In the genomic region with DNA sequence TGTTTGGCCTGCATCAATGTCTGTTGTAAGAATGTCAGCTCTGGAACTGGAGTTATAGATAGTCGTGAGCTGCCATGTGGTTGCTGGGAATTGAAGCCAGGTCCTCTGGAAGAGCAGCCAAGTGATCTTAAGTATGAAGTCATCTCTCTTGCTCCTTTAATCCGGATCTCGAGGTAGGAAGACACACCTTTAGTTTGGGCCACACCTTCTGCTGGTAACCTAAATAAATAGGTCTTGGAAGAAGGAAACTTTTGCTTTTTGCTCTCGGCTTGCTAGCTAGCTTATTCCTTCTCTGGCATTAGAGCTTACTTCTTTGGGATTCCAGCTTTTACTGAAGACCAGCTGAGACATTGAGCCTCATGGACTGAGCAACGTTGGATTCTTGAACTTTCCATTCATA, we compare ENCODE assay signal across 8 mouse cellular contexts. TPM values are rescaled to one million over a fixed set of nuclear protein-coding genes. Genes with fewer than 3 reads are reported as not detected.
DNase-seq lines count a peak whose midpoint lies in the region; ATAC-seq lines count a peak whose summit lies in the region.

A gene (plus strand): TSS at position 301 of the 400 bp plus-strand sequence.

- no peak within 1 kb of the TSS for H3K4me2 ChIP-seq in lung, embryonic 16.5 days (ENCODE audit: low read depth, low read length)
- no peak within 1 kb of the TSS for H3K4me2 ChIP-seq in embryonic facial prominence, embryonic 14.5 days (ENCODE audit: low read depth, low read length)
- H3K4me2 ChIP-seq in heart, embryonic 16.5 days (ENCODE audit: low read depth, low read length), result no peak within 1 kb of the TSS
- H3K4me2 ChIP-seq in stomach, embryonic 16.5 days (ENCODE audit: low read depth, low read length), result no peak within 1 kb of the TSS

- intact Hi-C loops in left cerebral cortex, postnatal 4 days (cut with DNase I), result no loop called here

- no peaks in the 10 kb centered on the region for H3K9me3 ChIP-seq in lung, embryonic 16.5 days (ENCODE audit: control insufficient read depth, low read length)
- H3K9me3 ChIP-seq in embryonic facial prominence, embryonic 14.5 days (ENCODE audit: control insufficient read depth, low read length), result no peaks in the 10 kb centered on the region
- no peaks in the 10 kb centered on the region for H3K9me3 ChIP-seq in heart, embryonic 16.5 days (replicated peaks; ENCODE audit: control insufficient read depth, low read length)
- H3K9me3 ChIP-seq in stomach, embryonic 16.5 days (replicated peaks; ENCODE audit: control insufficient read depth, low read length), result no peaks in the 10 kb centered on the region

- ATAC-seq in lung, embryonic 16.5 days (ENCODE audit: low read depth), result no peak
- no peak for ATAC-seq in embryonic facial prominence, embryonic 14.5 days (ENCODE audit: low read depth)
- ATAC-seq in heart, embryonic 16.5 days (replicated peaks; ENCODE audit: extremely low read depth, insufficient read depth, low FRiP score), result no peak
- no peak for ATAC-seq in stomach, embryonic 16.5 days (ENCODE audit: insufficient read depth, low FRiP score)
- no peak for ATAC-seq in frontal cortex, adult (ENCODE audit: low TSS enrichment)

- DNase-seq in lung, postnatal 36 days, result no peak
- DNase-seq in embryonic facial prominence, embryonic 14.5 days (ENCODE audit: low spot score), result no peak
- DNase-seq in left cerebral cortex, postnatal 4 days, result no peak
- DNase-seq in embryo, embryonic 11 days, result no peak

- H3K4me3 ChIP-seq in lung, embryonic 16.5 days (ENCODE audit: low read length), result no peak within 1 kb of the TSS
- no peak within 1 kb of the TSS for H3K4me3 ChIP-seq in embryonic facial prominence, embryonic 14.5 days (ENCODE audit: low read depth, low read length)
- no peak within 1 kb of the TSS for H3K4me3 ChIP-seq in heart, embryonic 16.5 days (ENCODE audit: low read length)
- no peak within 1 kb of the TSS for H3K4me3 ChIP-seq in stomach, embryonic 16.5 days (replicated peaks; ENCODE audit: low read length)

- WGBS in lung, embryonic 16.5 days, result 69% methylated on average over 5 of the region's 5 CpGs
- 79% methylated on average over 5 of the region's 5 CpGs for WGBS in embryonic facial prominence, embryonic 14.5 days
- WGBS in heart, embryonic 16.5 days, result 66% methylated on average over 5 of the region's 5 CpGs
- 70% methylated on average over 5 of the region's 5 CpGs for WGBS in stomach, embryonic 16.5 days

- no peaks in the 10 kb centered on the region for H3K36me3 ChIP-seq in lung, embryonic 16.5 days (ENCODE audit: control insufficient read depth, insufficient read depth, low read length)
- no peaks in the 10 kb centered on the region for H3K36me3 ChIP-seq in embryonic facial prominence, embryonic 14.5 days (ENCODE audit: control insufficient read depth, insufficient read depth, low read length)
- no peaks in the 10 kb centered on the region for H3K36me3 ChIP-seq in heart, embryonic 16.5 days (ENCODE audit: control insufficient read depth, insufficient read depth)
- H3K36me3 ChIP-seq in stomach, embryonic 16.5 days (ENCODE audit: control insufficient read depth, insufficient read depth, low read length), result no peaks in the 10 kb centered on the region

- no peak within 1 kb of the TSS for H3K27ac ChIP-seq in lung, embryonic 16.5 days (ENCODE audit: low read length)
- H3K27ac ChIP-seq in embryonic facial prominence, embryonic 14.5 days (replicated peaks; ENCODE audit: low read depth, low read length), result no peak within 1 kb of the TSS
- H3K27ac ChIP-seq in heart, embryonic 16.5 days (ENCODE audit: low read length), result no peak within 1 kb of the TSS
- no peak within 1 kb of the TSS for H3K27ac ChIP-seq in stomach, embryonic 16.5 days (ENCODE audit: low read length)

- no peaks in the 10 kb centered on the region for H3K4me1 ChIP-seq in lung, embryonic 16.5 days (replicated peaks; ENCODE audit: control insufficient read depth, insufficient read depth, low read length)
- no peaks in the 10 kb centered on the region for H3K4me1 ChIP-seq in embryonic facial prominence, embryonic 14.5 days (ENCODE audit: control insufficient read depth, insufficient read depth, low read length)
- H3K4me1 ChIP-seq in heart, embryonic 16.5 days (ENCODE audit: control insufficient read depth, insufficient read depth, low read length), result no peaks in the 10 kb centered on the region
- no peaks in the 10 kb centered on the region for H3K4me1 ChIP-seq in stomach, embryonic 16.5 days (ENCODE audit: control insufficient read depth, insufficient read depth, low read length)

- no peak within 1 kb of the TSS for H3K9ac ChIP-seq in lung, embryonic 16.5 days (ENCODE audit: low read length)
- H3K9ac ChIP-seq in embryonic facial prominence, embryonic 14.5 days (ENCODE audit: low read depth, low read length), result no peak within 1 kb of the TSS
- H3K9ac ChIP-seq in heart, embryonic 16.5 days (ENCODE audit: low read length), result no peak within 1 kb of the TSS
- no peak within 1 kb of the TSS for H3K9ac ChIP-seq in stomach, embryonic 16.5 days (ENCODE audit: low read length)

- no peaks in the 10 kb centered on the region for H3K27me3 ChIP-seq in lung, embryonic 16.5 days (ENCODE audit: control insufficient read depth, insufficient read depth, low read depth, low read length)
- H3K27me3 ChIP-seq in embryonic facial prominence, embryonic 14.5 days (replicated peaks; ENCODE audit: control insufficient read depth, insufficient read depth, low read length), result no peaks in the 10 kb centered on the region
- no peaks in the 10 kb centered on the region for H3K27me3 ChIP-seq in heart, embryonic 16.5 days (ENCODE audit: control insufficient read depth, insufficient read depth, low read length)
- no peaks in the 10 kb centered on the region for H3K27me3 ChIP-seq in stomach, embryonic 16.5 days (ENCODE audit: control insufficient read depth, insufficient read depth, low read length)

RNA-seq across cellular contexts. Expression of the gene that starts here (rescaled TPM):
- polyA plus RNA-seq in lung, embryonic 16.5 days (2015; fragmentation: Nextera tagmentation; extraction: Ambion mirVana), result 23.4 and 23.8 TPM in 2 replicates
- polyA plus RNA-seq in embryonic facial prominence, embryonic 14.5 days (2014; fragmentation: Nextera tagmentation; extraction: Ambion mirVana), result 31.0 and 31.4 TPM in 2 replicates
- 16.5 and 17.2 TPM in 2 replicates for polyA plus RNA-seq in heart, embryonic 16.5 days (2015; fragmentation: Nextera tagmentation; extraction: Ambion mirVana)
- 10 to 100 TPM; 74.4 to 78.6 TPM for total RNA-seq in left cerebral cortex, postnatal 4 days (2021)
- polyA plus RNA-seq in stomach, embryonic 16.5 days (2015; fragmentation: Nextera tagmentation; extraction: Ambion mirVana), result 21.9 and 23.7 TPM in 2 replicates
